Mouse (Mus musculus) heart, embryonic 14.5 days (tissue): ENCODE results near the gene Tmem63c. TPM values are rescaled to one million over a fixed set of nuclear protein-coding genes. Genes with fewer than 3 reads are reported as not detected.

Experiments
- ATAC-seq: fragments of 200-750 bp; cut with Nextera tagmentation; 2 replicates; pipeline ENCODE4 v1.8.0; 2017; ENCODE audit warnings: low read depth, moderate TSS enrichment; ENCODE audit not compliant: insufficient number of reproducible peaks, insufficient read depth, low FRiP score
- H3K27ac ChIP-seq, 2 experiments: fragments of 200-500 bp in 1 of 2; fragments of 300-500 bp in 1 of 2; sonication (generic) in 1 of 2; replicated peaks in 1 of 2; 2 replicates each; pipeline ENCODE4 v1.5.1; 2012 to 2014; ENCODE audit warnings: low read depth in 2 of 2, low read length in 2 of 2, control low read depth in 1 of 2, mild to moderate bottlenecking in 1 of 2, mixed read lengths in 1 of 2; ENCODE audit not compliant: control insufficient read depth in 1 of 2, insufficient read depth in 1 of 2
- H3K27me3 ChIP-seq: fragments of 300-500 bp; sonication (generic); 2 replicates; pipeline ENCODE4 v1.6.1; 2014; ENCODE audit warnings: mild to moderate bottlenecking, low read length, control low read depth; ENCODE audit not compliant: control insufficient read depth, insufficient read depth
- H3K36me3 ChIP-seq: fragments of 300-500 bp; sonication (generic); 2 replicates; pipeline ENCODE4 v1.6.1; 2014; ENCODE audit warnings: mild to moderate bottlenecking, control low read depth, low read length, mixed read lengths; ENCODE audit not compliant: control insufficient read depth, insufficient read depth
- H3K4me1 ChIP-seq, 2 experiments: fragments of 200-500 bp in 1 of 2; fragments of 300-500 bp in 1 of 2; sonication (generic) in 1 of 2; 2 replicates each; pipeline ENCODE4 v1.6.1; 2012 to 2014; ENCODE audit warnings: low read length in 2 of 2, control low read depth in 1 of 2, mixed read lengths in 1 of 2; ENCODE audit not compliant: control insufficient read depth in 2 of 2, insufficient read depth in 2 of 2
- H3K4me2 ChIP-seq: fragments of 300-500 bp; sonication (generic); 2 replicates; pipeline ENCODE4 v1.6.1; 2014; ENCODE audit warnings: mild to moderate bottlenecking, low read length
- H3K4me3 ChIP-seq, 2 experiments: fragments of 200-500 bp in 1 of 2; fragments of 300-500 bp in 1 of 2; sonication (generic) in 1 of 2; 2 replicates each; pipeline ENCODE4 v1.5.1; 2012 to 2014; ENCODE audit warnings: low read length in 2 of 2, mild to moderate bottlenecking in 2 of 2, control low read depth in 1 of 2, low read depth in 1 of 2, moderate library complexity in 1 of 2; ENCODE audit not compliant: control insufficient read depth in 1 of 2, insufficient read depth in 1 of 2
- H3K9ac ChIP-seq: fragments of 300-500 bp; sonication (generic); 2 replicates; pipeline ENCODE4 v1.6.1; 2014; ENCODE audit warnings: mild to moderate bottlenecking, low read length
- H3K9me3 ChIP-seq: fragments of 300-500 bp; sonication (generic); 2 replicates; pipeline ENCODE4 v1.6.1; 2016; ENCODE audit warnings: low read length, control low read depth; ENCODE audit not compliant: control insufficient read depth
- WGBS: fragments of 180-500 bp; shearing (Covaris S2); extraction: QIAGEN DNeasy Blood & Tissue Kit; methylation state at CpG from one replicate; pipeline ENCODE4 v1.1.7; 2014; 5-methylcytosine and 5-hydroxymethylcytosine counted together
- polyA plus RNA-seq: library from polyadenylated mRNA; unstranded; fragments of >200 nt; fragmentation: Nextera tagmentation; extraction: Ambion mirVana; gene quantifications from 2 replicates; pipeline ENCODE4 v1.2.1, GENCODE M21; 2014

The Tmem63c gene
- polyA plus RNA-seq, 1 experiment from 2014 or later = 0.35 TPM

DNA sequence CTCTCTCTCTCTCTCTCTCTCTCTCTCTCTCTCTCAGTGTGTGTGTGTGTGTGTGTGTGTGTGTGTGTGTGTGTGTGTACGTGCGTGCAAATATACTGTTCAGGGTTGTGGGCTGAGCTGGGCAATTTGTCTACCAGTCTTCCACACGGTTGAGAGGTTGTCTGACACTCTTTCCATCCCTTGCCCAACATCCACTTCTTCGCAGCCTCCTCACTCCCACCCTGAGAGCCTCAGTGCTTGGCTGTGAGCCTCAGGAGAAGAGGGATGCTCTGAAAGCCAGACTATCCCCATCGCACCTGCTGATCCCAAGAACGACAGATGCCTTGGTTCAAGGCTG, 20.3 kb upstream of the Tmem63c start:
- H3K4me3 ChIP-seq = no peak overlapping the region
- H3K36me3 ChIP-seq = no peaks in the 10 kb centered on the region
- no peak overlapping the region for H3K4me2 ChIP-seq
- no peaks in the 10 kb centered on the region for H3K9me3 ChIP-seq
- no peak overlapping the region for H3K9ac ChIP-seq
- WGBS = 46% methylated on average over 6 of the region's 6 CpGs
- H3K27ac ChIP-seq = no peak overlapping the region
- no peak for ATAC-seq
- H3K4me1 ChIP-seq = peaks cover 4 to 13% of the 10 kb centered on the region in 2 experiments; a peak in 3 of 4 replicates
- peaks cover 5% of the 10 kb centered on the region; the same call in 1 of the 2 replicates for H3K27me3 ChIP-seq

DNA sequence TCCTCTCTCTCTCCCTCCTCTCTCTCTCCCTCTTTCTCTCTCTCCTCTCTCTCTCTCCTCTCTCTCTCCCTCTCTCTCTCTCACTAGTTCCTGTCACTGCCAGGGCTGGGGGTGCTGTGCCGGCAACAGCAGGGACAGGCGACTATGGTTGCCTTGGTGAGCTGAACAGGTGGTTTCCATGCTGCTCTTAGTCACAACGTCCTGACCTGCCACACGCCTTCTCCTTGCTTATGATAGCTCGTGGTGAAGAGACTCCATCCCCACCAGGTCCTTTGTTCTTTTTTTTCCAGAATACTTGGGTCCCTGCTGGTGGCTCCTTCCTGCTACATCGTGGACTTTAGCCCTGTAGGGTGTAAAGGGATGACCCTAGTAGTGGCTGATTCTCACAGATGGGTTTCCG, 18.9 kb upstream of the Tmem63c start:
- no peak for ATAC-seq
- Histone ChIP-seq H3K4me2 (no peak overlapping the region), H3K4me3 (no peak overlapping the region), H3K27me3 (peaks cover 6% of the 10 kb centered on the region; the same call in 1 of the 2 replicates), H3K36me3 (no peaks in the 10 kb centered on the region), H3K9me3 (no peaks in the 10 kb centered on the region), H3K9ac (no peak overlapping the region), H3K4me1 (peaks cover 4 to 13% of the 10 kb centered on the region in 2 experiments; a peak in 3 of 4 replicates), H3K27ac (no peak overlapping the region)
- WGBS = 51% methylated on average over 7 of the region's 7 CpGs

DNA sequence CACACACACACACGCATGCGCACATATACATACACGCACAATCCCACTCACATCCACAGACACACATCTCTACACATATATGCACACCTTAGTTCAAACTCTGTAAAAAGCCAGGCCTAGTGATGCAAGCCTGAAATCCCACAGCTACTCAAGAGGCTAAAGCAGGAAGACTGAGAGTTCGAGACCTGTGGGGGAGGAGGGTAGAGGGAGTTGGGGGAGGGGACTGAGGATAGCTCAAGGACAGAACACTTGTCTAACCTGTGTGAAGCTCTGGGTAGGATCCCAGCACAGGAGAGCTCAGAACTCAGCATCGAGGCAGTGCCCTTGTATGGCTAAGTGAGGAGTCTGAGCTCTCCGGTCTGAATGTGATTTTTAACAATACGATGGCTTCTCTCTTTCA, 18.3 kb upstream of the Tmem63c start:
- no peak overlapping the region for H3K27ac ChIP-seq
- no peaks in the 10 kb centered on the region for H3K9me3 ChIP-seq
- no peak overlapping the region for H3K9ac ChIP-seq
- WGBS = 68% methylated on average over 7 of the region's 7 CpGs
- no peak for ATAC-seq
- no peaks in the 10 kb centered on the region for H3K36me3 ChIP-seq
- no peak overlapping the region for H3K4me3 ChIP-seq
- no peak overlapping the region for H3K4me2 ChIP-seq
- H3K4me1 ChIP-seq = peaks cover 4 to 13% of the 10 kb centered on the region in 2 experiments; a peak in 3 of 4 replicates
- H3K27me3 ChIP-seq = peaks cover 8% of the 10 kb centered on the region; the same call in 1 of the 2 replicates

- no peaks in the 10 kb centered on the region for H3K9me3 ChIP-seq
- H3K9ac ChIP-seq = no peak overlapping the region
- WGBS = 46% methylated on average over 3 of the region's 3 CpGs
- peaks cover 8% of the 10 kb centered on the region; the same call in 1 of the 2 replicates for H3K27me3 ChIP-seq
- no peak overlapping the region for H3K4me3 ChIP-seq
- no peak overlapping the region for H3K27ac ChIP-seq
- H3K36me3 ChIP-seq = no peaks in the 10 kb centered on the region
- no peak for ATAC-seq
- H3K4me1 ChIP-seq = peaks cover 4 to 13% of the 10 kb centered on the region in 2 experiments; a peak in 3 of 4 replicates
- no peak overlapping the region for H3K4me2 ChIP-seq
These were observed 17.5 kb upstream of the Tmem63c start for GRCm38 (mm10) chr12:87003606-87004005.

DNA sequence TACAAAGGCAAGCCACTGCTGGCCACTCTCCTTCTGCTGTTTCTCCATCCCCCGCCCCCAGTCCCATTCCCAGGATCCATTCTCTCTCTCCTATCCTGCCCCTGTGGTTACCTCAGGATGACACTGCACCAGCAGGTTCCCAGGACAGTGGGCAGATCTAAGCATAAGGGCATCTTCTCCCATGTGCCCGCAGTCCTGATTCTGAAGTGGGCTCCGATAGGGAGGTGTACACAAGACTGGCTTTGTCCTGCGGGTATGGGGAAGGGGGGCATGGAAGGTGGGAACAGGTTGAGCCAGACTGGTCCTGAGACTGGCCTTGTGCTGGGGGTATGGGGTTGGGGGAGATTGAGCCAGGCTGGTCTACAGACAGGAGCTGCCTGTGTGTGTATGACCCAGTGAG, 16.5 kb upstream of the Tmem63c start:
- Histone ChIP-seq H3K36me3 (no peaks in the 10 kb centered on the region), H3K4me2 (no peak overlapping the region), H3K4me1 (peaks cover 4 to 9% of the 10 kb centered on the region in 2 experiments; a peak in 3 of 4 replicates), H3K27me3 (peaks cover 8% of the 10 kb centered on the region; the same call in 1 of the 2 replicates), H3K9me3 (no peaks in the 10 kb centered on the region), H3K27ac (no peak overlapping the region), H3K9ac (no peak overlapping the region), H3K4me3 (no peak overlapping the region)
- 78% methylated on average over 4 of the region's 4 CpGs for WGBS
- ATAC-seq = no peak

DNA sequence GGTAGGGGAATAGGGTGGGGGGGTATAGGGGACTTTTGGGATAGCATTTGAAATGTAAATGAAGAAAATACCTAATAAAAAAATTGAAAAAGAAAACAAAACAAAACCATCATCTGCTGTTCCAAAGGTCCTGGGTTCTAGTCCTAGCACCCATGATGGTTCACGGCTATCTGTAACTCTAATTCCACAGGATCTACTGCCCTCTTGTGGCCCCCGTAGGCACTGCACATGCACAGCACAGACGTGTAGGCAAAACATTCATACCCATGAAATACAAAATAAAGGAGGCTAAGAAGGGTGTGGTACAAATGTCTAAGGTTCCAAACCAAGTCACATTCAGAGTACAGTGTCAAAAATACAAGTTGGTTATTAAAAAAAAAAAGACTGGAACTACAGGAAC, 4.1 kb upstream of the Tmem63c start:
- Histone ChIP-seq H3K9me3 (no peaks in the 10 kb centered on the region), H3K27me3 (no peaks in the 10 kb centered on the region), H3K36me3 (no peaks in the 10 kb centered on the region), H3K4me2 (no peak overlapping the region), H3K4me1 (no peaks in the 10 kb centered on the region), H3K4me3 (no peak overlapping the region), H3K9ac (no peak overlapping the region), H3K27ac (no peak overlapping the region)
- WGBS = 33% methylated on average over 3 of the region's 3 CpGs
- ATAC-seq = no peak

GRCm38 (mm10) chr12:87018756-87019155, 2.4 kb upstream of the Tmem63c start:
- no peaks in the 10 kb centered on the region for H3K27me3 ChIP-seq
- no peak for ATAC-seq
- H3K4me1 ChIP-seq = no peaks in the 10 kb centered on the region
- 83% methylated on average over 2 of the region's 2 CpGs for WGBS
- H3K9ac ChIP-seq = no peak overlapping the region
- no peaks in the 10 kb centered on the region for H3K9me3 ChIP-seq
- no peak overlapping the region for H3K4me2 ChIP-seq
- no peaks in the 10 kb centered on the region for H3K36me3 ChIP-seq
- no peak overlapping the region for H3K4me3 ChIP-seq
- H3K27ac ChIP-seq = no peak overlapping the region

GRCm38 (mm10) chr12:87022006-87022405, 866 bp downstream of the Tmem63c start:
- no peak overlapping the region for H3K4me3 ChIP-seq
- WGBS = 65% methylated on average over 2 of the region's 2 CpGs

More at GRCm38 (mm10) chr12:87022006-87022405, 866 bp downstream of the Tmem63c start:
- H3K27me3 ChIP-seq = peaks cover 20% of the 10 kb centered on the region
- peaks cover 3 to 8% of the 10 kb centered on the region in 2 experiments; a peak in 3 of 4 replicates for H3K4me1 ChIP-seq
- ATAC-seq = no peak
- H3K9ac ChIP-seq = no peak overlapping the region
- H3K27ac ChIP-seq = no peak overlapping the region
- H3K36me3 ChIP-seq = no peaks in the 10 kb centered on the region
- H3K4me2 ChIP-seq = no peak overlapping the region
- H3K9me3 ChIP-seq = no peaks in the 10 kb centered on the region
